Mouse (Mus musculus) liver, embryonic 14.5 days (tissue): ENCODE measurements around the gene Sephs2. TPM values are rescaled to one million over a fixed set of nuclear protein-coding genes. Genes with fewer than 3 reads are reported as not detected.

Experiments
- ATAC-seq: fragments of 200-750 bp; cut with Nextera tagmentation; 2 replicates; pipeline ENCODE4 v1.8.0; 2017; ENCODE audit warnings: moderate number of reproducible peaks, mild to moderate bottlenecking, moderate library complexity; ENCODE audit not compliant: insufficient read depth
- DNase-seq, 3 experiments: peaks; one replicate each; pipeline ENCODE4 v3.0.0-alpha.2; 2012 to 2013; ENCODE audit warnings: low read depth in 3 of 3, low spot score in 3 of 3
- H3K27ac ChIP-seq: fragments of 300-500 bp; sonication (generic); 2 replicates; pipeline ENCODE4 v1.5.1; 2014; ENCODE audit warnings: moderate library complexity, mild to moderate bottlenecking, control low read depth, inconsistent platforms
- H3K27me3 ChIP-seq: fragments of 300-500 bp; sonication (generic); 2 replicates; pipeline ENCODE4 v1.6.1; 2014; ENCODE audit warnings: mild to moderate bottlenecking, low read length, moderate library complexity; ENCODE audit not compliant: control insufficient read depth, insufficient read depth
- H3K36me3 ChIP-seq: fragments of 300-500 bp; sonication (generic); replicated peaks from 2 replicates; pipeline ENCODE4 v1.6.1; 2014; ENCODE audit warnings: low read depth; ENCODE audit not compliant: control insufficient read depth, insufficient read depth
- H3K4me1 ChIP-seq, 2 experiments: fragments of 200-500 bp in 1 of 2; fragments of 300-500 bp in 1 of 2; sonication (generic) in 1 of 2; replicated peaks; 2 replicates each; pipeline ENCODE4 v1.6.1; 2012 to 2014; ENCODE audit warnings: antibody characterized with exemption in 1 of 2, inconsistent platforms in 1 of 2, low read length in 1 of 2; ENCODE audit not compliant: control insufficient read depth in 2 of 2, insufficient read depth in 2 of 2
- H3K4me2 ChIP-seq: fragments of 300-500 bp; sonication (generic); 2 replicates; pipeline ENCODE4 v1.6.1; 2014; ENCODE audit warnings: low read depth, mild to moderate bottlenecking, control low read depth, moderate library complexity
- H3K4me3 ChIP-seq, 2 experiments: fragments of 200-500 bp in 1 of 2; fragments of 300-500 bp in 1 of 2; sonication (generic) in 1 of 2; 2 replicates each; pipeline ENCODE4 v1.5.1; 2012 to 2014; ENCODE audit warnings: low read depth in 2 of 2, low read length in 2 of 2, mild to moderate bottlenecking in 2 of 2, control low read depth in 1 of 2, inconsistent platforms in 1 of 2, moderate library complexity in 1 of 2; ENCODE audit not compliant: insufficient read depth in 1 of 2
- H3K9ac ChIP-seq: fragments of 300-500 bp; sonication (generic); replicated peaks from 2 replicates; pipeline ENCODE4 v1.6.1; 2014; ENCODE audit warnings: mild to moderate bottlenecking, control low read depth, moderate library complexity
- H3K9me3 ChIP-seq: fragments of 300-500 bp; sonication (generic); 2 replicates; pipeline ENCODE4 v1.6.1; 2016; ENCODE audit warnings: low read length, mixed read lengths; ENCODE audit not compliant: control insufficient read depth
- CTCF ChIP-seq: IDR thresholded peaks from 2 replicates; pipeline ENCODE4 v1.5.1; 2016; ENCODE audit warnings: antibody characterized with exemption, low read depth, control low read depth
- EP300 ChIP-seq: IDR thresholded peaks from 2 replicates; pipeline ENCODE4 v1.6.1; 2016; ENCODE audit warnings: antibody characterized with exemption, low read depth
- WGBS: fragments of 180-500 bp; shearing (Covaris S2); extraction: QIAGEN DNeasy Blood & Tissue Kit; methylation state at CpG from one replicate; pipeline ENCODE4 v1.1.7; 2014; ENCODE audit not compliant: insufficient replicate concordance; 5-methylcytosine and 5-hydroxymethylcytosine counted together
- polyA plus RNA-seq, 2 experiments: library from polyadenylated mRNA; depleted of rRNA in 1 of 2; stranded (reverse) in 1 of 2; unstranded in 1 of 2; fragments of >200 nt; fragmentation: Nextera tagmentation in 1 of 2; extraction: Ambion mirVana in 1 of 2; gene quantifications; 2 replicates each; pipeline versions ENCODE4 v1.2.1 to v1.2.3; 2012 to 2014

Gene Sephs2
- polyA plus RNA-seq, 2 experiments, result 44.9 to 143 TPM

GRCm38 (mm10) chr7:127262218-127262961 is 11.5 kb downstream of the Sephs2 start:
- H3K9me3 ChIP-seq, result no peaks in the 10 kb centered on the region
- H3K36me3 ChIP-seq, result no peaks in the 10 kb centered on the region
- DNase-seq, result no peak
- H3K27ac ChIP-seq, result no peak overlapping the region
- H3K4me2 ChIP-seq, result peak overlapping the region; percentile 24; the same call in 1 of the 2 replicates
- TF ChIP-seq EP300 (peak; percentile 49), CTCF (no peak)
- WGBS, result 37% methylated on average over 10 of the region's 10 CpGs
- no peaks in the 10 kb centered on the region for H3K27me3 ChIP-seq
- no peak for ATAC-seq
- H3K4me1 ChIP-seq, result peaks cover 22 to 24% of the 10 kb centered on the region in 2 experiments
- 0 out of 2 replicates have a peak overlapping the region, but pooled peaks have one; percentile 3 for H3K9ac ChIP-seq
- H3K4me3 ChIP-seq, result no peak overlapping the region

DNA sequence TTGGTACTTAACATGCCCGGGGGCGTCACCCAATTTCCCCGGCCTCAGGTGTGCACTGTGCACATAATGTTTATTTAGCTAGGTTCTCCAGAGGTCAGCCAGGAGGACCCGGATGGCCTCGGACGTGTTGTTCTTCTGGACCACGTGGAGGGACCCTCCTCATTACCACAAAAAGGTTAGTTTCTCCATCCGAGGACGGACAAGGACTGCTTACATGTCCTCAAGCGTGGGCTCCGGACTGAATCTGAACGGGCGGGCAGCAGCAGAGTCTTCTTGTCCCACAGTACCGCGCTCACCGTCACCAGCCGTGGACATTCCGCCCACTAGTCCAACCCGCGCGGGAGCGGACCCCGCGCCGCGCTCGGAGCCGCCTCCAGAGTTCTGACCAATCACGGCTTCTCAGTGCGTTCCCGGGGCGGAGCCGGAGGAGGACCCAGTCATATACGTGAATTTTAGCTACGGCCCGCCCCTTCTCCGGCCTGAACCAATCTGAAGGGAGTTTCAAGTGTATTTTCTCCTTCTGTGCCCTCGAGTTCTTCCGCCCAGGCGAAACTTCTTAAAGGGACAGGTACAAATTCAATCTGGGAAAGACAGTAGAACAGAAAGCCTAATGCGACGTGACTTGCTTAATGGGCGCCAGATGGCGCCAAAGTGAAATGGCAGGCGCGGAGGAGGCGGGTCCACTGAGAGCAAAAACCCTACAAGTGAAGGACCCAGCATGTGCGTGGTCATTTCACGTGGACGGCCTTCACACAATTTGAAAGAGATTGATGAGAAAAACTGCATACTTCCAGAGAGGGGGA is 13.3 kb downstream of the Sephs2 start, which contains the start of gene Dctpp1:
TSS of gene Dctpp1 (minus strand) at position 401 of the 803 bp plus-strand sequence.
- under 1% methylated on average over 50 of the region's 50 CpGs for WGBS
- DNase-seq, result peak; percentile 98 to 99 (median 99)
- Histone ChIP-seq H3K4me3 (peak within 1 kb of the TSS; percentile 66 to 77), H3K27me3 (no peaks in the 10 kb centered on the region), H3K27ac (peak within 1 kb of the TSS; percentile 26; the same call in 1 of the 2 replicates), H3K4me1 (peaks cover 24 to 31% of the 10 kb centered on the region in 2 experiments), H3K36me3 (no peaks in the 10 kb centered on the region), H3K4me2 (peak within 1 kb of the TSS; percentile 98), H3K9ac (peak within 1 kb of the TSS; percentile 69), H3K9me3 (no peaks in the 10 kb centered on the region)
- ATAC-seq, result peak; percentile 95
- peak; percentile 94 for TF ChIP-seq CTCF
- no peak for TF ChIP-seq EP300

DNA sequence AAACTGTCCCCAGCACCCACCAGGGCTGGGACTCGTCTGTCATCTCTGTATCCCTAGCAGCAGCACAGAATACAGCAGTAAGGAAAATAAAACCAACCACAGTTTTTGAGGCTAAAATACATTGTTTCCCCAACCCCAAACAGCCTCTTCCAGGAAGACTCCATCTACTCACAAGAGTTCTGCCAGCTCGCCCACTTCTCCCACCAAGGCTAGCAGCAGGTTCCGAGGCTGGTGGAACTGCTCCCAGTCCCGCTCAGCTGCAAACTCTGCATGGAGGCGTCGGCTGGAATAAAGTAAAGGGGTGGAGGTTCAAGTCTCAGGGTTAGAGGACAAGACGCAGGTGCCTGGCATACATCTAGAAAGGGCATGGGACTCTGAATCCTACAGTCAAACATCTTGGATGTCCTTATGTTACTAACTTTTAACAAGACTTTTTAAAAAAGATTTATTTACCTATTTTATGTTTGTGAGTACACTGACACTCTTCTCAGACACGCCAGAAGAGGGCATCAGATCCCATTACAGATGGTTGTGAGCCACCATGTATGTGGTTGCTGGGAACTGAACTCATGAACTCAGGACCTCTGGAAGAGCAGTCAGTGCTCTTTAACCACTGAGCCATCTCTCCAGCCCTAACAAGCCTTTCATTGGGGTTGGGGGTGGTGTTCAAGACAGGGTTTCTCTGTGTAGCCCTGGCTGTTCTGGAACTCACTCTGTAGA is 14.5 kb downstream of the Sephs2 start:
- Histone ChIP-seq H3K4me1 (peaks cover 35 to 42% of the 10 kb centered on the region in 2 experiments), H3K9ac (no peak overlapping the region), H3K4me2 (peak overlapping the region; percentile 98), H3K9me3 (no peaks in the 10 kb centered on the region), H3K36me3 (no peaks in the 10 kb centered on the region), H3K27ac (no peak overlapping the region), H3K4me3 (peak overlapping the region; percentile 66 to 77), H3K27me3 (no peaks in the 10 kb centered on the region)
- DNase-seq (no peak), ATAC-seq (no peak)
- 56% methylated on average over 8 of the region's 8 CpGs for WGBS
- TF ChIP-seq CTCF (peak; percentile 31), EP300 (no peak)

DNA sequence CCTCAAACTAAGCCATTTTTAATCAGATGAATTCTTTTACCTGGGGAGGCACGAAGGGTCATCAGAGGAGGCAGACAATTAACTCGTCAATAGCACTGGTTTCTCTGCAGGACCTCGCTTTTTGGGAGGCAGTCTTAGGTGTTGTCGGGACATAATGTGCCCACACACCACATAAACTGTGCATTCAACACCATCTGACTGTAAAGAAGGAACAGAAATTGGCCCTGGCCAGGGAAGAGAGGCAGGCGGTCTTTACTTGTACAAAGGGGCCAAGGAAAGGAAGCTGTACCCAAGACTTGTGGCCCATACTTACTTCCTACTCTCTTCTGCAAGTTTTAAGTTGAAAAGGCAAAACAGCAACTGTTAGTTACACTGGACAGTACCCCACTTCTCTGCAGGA is 17.3 kb downstream of the Sephs2 start:
- Histone ChIP-seq H3K36me3 (no peaks in the 10 kb centered on the region), H3K27ac (no peak overlapping the region), H3K4me1 (peaks cover 22 to 33% of the 10 kb centered on the region in 2 experiments), H3K4me3 (no peak overlapping the region), H3K4me2 (no peak overlapping the region), H3K9me3 (no peaks in the 10 kb centered on the region), H3K9ac (no peak overlapping the region), H3K27me3 (no peaks in the 10 kb centered on the region)
- ATAC-seq (no peak), DNase-seq (no peak)
- TF ChIP-seq EP300, result no peak
- TF ChIP-seq CTCF, result no peak
- WGBS, result 78% methylated on average over 5 of the region's 5 CpGs
